Mouse (Mus musculus) CD8-positive naive resting alpha-beta T cell, adult 57 days (primary cell): ENCODE results near the gene Lhcgr. TPM values are rescaled to one million over a fixed set of nuclear protein-coding genes. Genes with fewer than 3 reads are reported as not detected.

Experiments used
- total RNA-seq: library from RNA; stranded (reverse); gene quantifications from one replicate; pipeline ENCODE4 v1.2.4, GENCODE M21; 2023

Gene Lhcgr
- total RNA-seq, result not detected

GRCm38 (mm10) chr17:88791440-88792152 lies at the start of gene Lhcgr:
TSS of gene Lhcgr (minus strand) at chr17:88791990.

DNA sequence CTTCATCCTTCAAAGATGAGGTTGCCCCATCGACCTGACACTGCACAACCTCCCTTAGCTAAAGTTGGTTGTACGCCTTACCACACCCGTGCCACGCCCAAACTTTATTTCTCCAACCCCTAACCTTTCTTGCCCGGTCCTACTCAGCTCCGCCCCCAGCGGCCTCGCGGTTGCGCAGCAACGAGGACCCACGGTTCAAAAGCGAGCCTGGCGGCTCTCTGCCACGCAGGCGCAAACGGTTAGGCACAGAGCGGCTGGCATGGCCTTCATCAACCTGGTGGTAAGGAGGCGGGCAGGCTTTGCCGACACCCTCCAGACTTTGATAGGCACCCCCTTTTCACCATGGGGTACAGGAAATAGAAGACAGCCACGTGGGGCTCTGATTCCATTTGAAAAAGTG lies 123.3 kb downstream of the Lhcgr start, which contains the start of gene Gtf2a1l:
Gtf2a1l (plus strand) TSS at position 209 of the 400 bp plus-strand sequence.

Other genes starting within 250 kb of the Lhcgr start
- 2.6 TPM for gene Ston1, start 194.3 kb downstream of the Lhcgr start, total RNA-seq
- gene Gtf2a1l, start 123.3 kb downstream of the Lhcgr start, total RNA-seq, result not detected